Mouse (Mus musculus): ENCODE results near the gene Hmmr. TPM values are rescaled to one million over a fixed set of nuclear protein-coding genes. Genes with fewer than 3 reads are reported as not detected.

Gene Hmmr
- polyA plus RNA-seq, 1 experiment, result 0.31 TPM

- WGBS, result 40% methylated on average over 3 of the region's 3 CpGs
- TF ChIP-seq CTCF (conservative IDR thresholded peaks at IDR 0.05; ENCODE audit: insufficient read depth, insufficient read length, low read depth, low read length) (no peak), POLR2A (IDR thresholded peaks at IDR 0.05; ENCODE audit: low read depth, low read length) (no peak)
- Histone ChIP-seq H3K36me3 (ENCODE audit: control insufficient read depth, insufficient read depth, low read length) (peaks cover 27% of the 10 kb centered on the region), H3K27ac (ENCODE audit: insufficient read depth, low read depth, low read length) (no peak overlapping the region), H3K4me1 (ENCODE audit: control insufficient read depth, insufficient read depth, low read length) (no peaks in the 10 kb centered on the region), H3K4me3 (ENCODE audit: insufficient read depth, low read depth, low read length) (no peak overlapping the region), H3K27me3 (replicated peaks; ENCODE audit: control insufficient read depth, insufficient read depth, low read length) (no peaks in the 10 kb centered on the region)
- DNase-seq, result no peak
Observed at GRCm38 (mm10) chr11:40683295-40683694, 49.9 kb downstream of the Hmmr start.

GRCm38 (mm10) chr11:40682456-40682855 lies 50.8 kb downstream of the Hmmr start:
- Histone ChIP-seq H3K27me3 (replicated peaks; ENCODE audit: control insufficient read depth, insufficient read depth, low read length) (no peaks in the 10 kb centered on the region), H3K4me3 (ENCODE audit: insufficient read depth, low read depth, low read length) (no peak overlapping the region), H3K4me1 (ENCODE audit: control insufficient read depth, insufficient read depth, low read length) (no peaks in the 10 kb centered on the region), H3K27ac (ENCODE audit: insufficient read depth, low read depth, low read length) (no peak overlapping the region), H3K36me3 (ENCODE audit: control insufficient read depth, insufficient read depth, low read length) (peaks cover 30% of the 10 kb centered on the region)
- no peak for DNase-seq
- TF ChIP-seq CTCF (conservative IDR thresholded peaks at IDR 0.05; ENCODE audit: insufficient read depth, insufficient read length, low read depth, low read length), result no peak
- TF ChIP-seq POLR2A (IDR thresholded peaks at IDR 0.05; ENCODE audit: low read depth, low read length), result no peak
- WGBS, result 84% methylated on average over 3 of the region's 3 CpGs

GRCm38 (mm10) chr11:40677169-40677568 lies 56.1 kb downstream of the Hmmr start:
- 98% methylated on average over 1 of the region's 1 CpGs for WGBS
- no peak overlapping the region for H3K4me3 ChIP-seq (ENCODE audit: insufficient read depth, low read depth, low read length)
- H3K27me3 ChIP-seq (replicated peaks; ENCODE audit: control insufficient read depth, insufficient read depth, low read length), result no peaks in the 10 kb centered on the region
- no peak overlapping the region for H3K27ac ChIP-seq (ENCODE audit: insufficient read depth, low read depth, low read length)
- peak; percentile 34 for DNase-seq
- H3K4me1 ChIP-seq (ENCODE audit: control insufficient read depth, insufficient read depth, low read length), result no peaks in the 10 kb centered on the region
- TF ChIP-seq CTCF (conservative IDR thresholded peaks at IDR 0.05; ENCODE audit: insufficient read depth, insufficient read length, low read depth, low read length) (peak; percentile 61), POLR2A (IDR thresholded peaks at IDR 0.05; ENCODE audit: low read depth, low read length) (no peak)
- H3K36me3 ChIP-seq (ENCODE audit: control insufficient read depth, insufficient read depth, low read length), result peaks cover 17% of the 10 kb centered on the region

GRCm38 (mm10) chr11:40675014-40675730 lies 58.0 kb downstream of the Hmmr start:
- no peaks in the 10 kb centered on the region for H3K4me1 ChIP-seq (ENCODE audit: control insufficient read depth, insufficient read depth, low read length)
- no peak for TF ChIP-seq CTCF (conservative IDR thresholded peaks at IDR 0.05; ENCODE audit: insufficient read depth, insufficient read length, low read depth, low read length)
- TF ChIP-seq POLR2A (IDR thresholded peaks at IDR 0.05; ENCODE audit: low read depth, low read length), result no peak
- no peak overlapping the region for H3K27ac ChIP-seq (ENCODE audit: insufficient read depth, low read depth, low read length)
- peaks cover 13% of the 10 kb centered on the region for H3K36me3 ChIP-seq (ENCODE audit: control insufficient read depth, insufficient read depth, low read length)
- no peak overlapping the region for H3K4me3 ChIP-seq (ENCODE audit: insufficient read depth, low read depth, low read length)
- no peak for DNase-seq
- H3K27me3 ChIP-seq (replicated peaks; ENCODE audit: control insufficient read depth, insufficient read depth, low read length), result no peaks in the 10 kb centered on the region
- WGBS, result 71% methylated on average over 4 of the region's 4 CpGs

Other genes starting within 250 kb of the Hmmr start
- gene Mat2b, start 38.2 kb downstream of the Hmmr start, polyA plus RNA-seq (2012; rRNA removed), result 51.7 and 57.2 TPM in 2 replicates
- gene Nudcd2, start 245 bp upstream of the Hmmr start, polyA plus RNA-seq (2012; rRNA removed), result 7.5 and 9.7 TPM in 2 replicates
- gene Ccng1, start 21.9 kb upstream of the Hmmr start, polyA plus RNA-seq (2012; rRNA removed), result 24.6 and 29.1 TPM in 2 replicates

Data from kidney, adult 2 months (tissue).